20 mouse cellular contexts compared by ENCODE assay signal in the genomic region with DNA sequence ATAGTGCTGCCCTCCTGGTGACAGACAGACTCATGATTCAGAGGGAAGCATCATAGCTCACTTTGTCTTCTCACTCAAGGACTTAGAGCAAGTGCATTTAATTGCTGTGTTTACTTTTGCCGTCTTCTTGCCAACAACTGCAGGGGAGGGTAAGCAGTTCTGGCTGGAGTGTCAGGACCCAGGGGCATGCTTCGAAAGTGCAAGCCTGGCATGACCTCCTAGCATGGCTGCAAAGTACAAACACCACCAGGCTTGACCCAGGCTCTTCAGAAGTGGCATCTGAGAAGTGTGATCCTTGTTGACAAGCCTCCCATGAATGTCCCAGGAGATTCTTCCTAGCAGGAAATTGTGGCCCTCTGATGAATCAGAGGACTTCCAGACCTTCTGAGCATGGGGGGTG.
"Had no signal": no experiment of that assay in that cellular context is flagged by ENCODE, and none has a peak within 500 bp of the region (broad histone marks: within the 10 kb centered on the region; RNA-seq: fewer than 3 reads in every experiment).

No protein-coding gene starts in this region.

- H3K9me3 ChIP-seq: forebrain, embryonic 15.5 days; heart, embryonic 10.5 days; heart, embryonic 12.5 days; hindbrain, embryonic 13.5 days; hindbrain, embryonic 15.5 days; limb, embryonic 13.5 days; limb, embryonic 15.5 days; liver, embryonic 12.5 days had no signal

- H3K4me2 ChIP-seq: forebrain, embryonic 15.5 days; heart, embryonic 12.5 days; hindbrain, embryonic 13.5 days; hindbrain, embryonic 15.5 days; limb, embryonic 13.5 days; limb, embryonic 15.5 days; liver, embryonic 12.5 days had no signal

- H3K27me3 ChIP-seq: forebrain, embryonic 15.5 days; heart, embryonic 12.5 days; hindbrain, embryonic 13.5 days; hindbrain, embryonic 15.5 days; limb, embryonic 13.5 days; limb, embryonic 15.5 days; liver, embryonic 12.5 days had no signal

- ATAC-seq: forebrain, embryonic 15.5 days; forebrain, postnatal 0 days; hindbrain, postnatal 0 days; intestine, embryonic 16.5 days; liver, embryonic 12.5 days had no signal

- H3K4me1 ChIP-seq: forebrain, embryonic 15.5 days; hindbrain, embryonic 13.5 days; hindbrain, embryonic 15.5 days; liver, embryonic 12.5 days had no signal

- H3K27ac ChIP-seq: forebrain, embryonic 15.5 days; heart, embryonic 10.5 days; hindbrain, embryonic 13.5 days; hindbrain, embryonic 15.5 days; hindbrain, postnatal 0 days; limb, embryonic 13.5 days; limb, embryonic 15.5 days; liver, embryonic 12.5 days; liver, embryonic 14.5 days had no signal

- DNase-seq: forebrain, postnatal 0 days; gastrocnemius, postnatal 14 days; gastrocnemius, postnatal 36 days; heart, postnatal 10 days; heart, postnatal 36 days; layer of hippocampus, adult 9-11 months; layer of hippocampus, postnatal 36 days; left cerebral cortex, postnatal 4 days; lung, adult 18-20 months had no signal

- H3K4me3 ChIP-seq: forebrain, embryonic 15.5 days; heart, embryonic 10.5 days; heart, embryonic 12.5 days; hindbrain, embryonic 13.5 days; hindbrain, embryonic 15.5 days; limb, embryonic 13.5 days; limb, embryonic 15.5 days; liver, embryonic 12.5 days had no signal

- H3K36me3 ChIP-seq: forebrain, embryonic 15.5 days; heart, embryonic 10.5 days; heart, embryonic 12.5 days; hindbrain, embryonic 13.5 days; hindbrain, embryonic 15.5 days; limb, embryonic 13.5 days; limb, embryonic 15.5 days; liver, embryonic 12.5 days had no signal

- H3K9ac ChIP-seq: forebrain, embryonic 15.5 days; forebrain, postnatal 0 days; heart, embryonic 12.5 days; hindbrain, embryonic 13.5 days; hindbrain, embryonic 15.5 days; limb, embryonic 13.5 days; limb, embryonic 15.5 days; liver, embryonic 12.5 days; liver, embryonic 14.5 days had no signal
